Mouse (Mus musculus) heart, embryonic 15.5 days (tissue): Measurements from ENCODE around the gene Atg5. TPM values are rescaled to one million over a fixed set of nuclear protein-coding genes. Genes with fewer than 3 reads are reported as not detected.
A peak's percentile ranks its signal among the peaks of the same experiment; 100 is the strongest.
"Not testable (repeated sequence)": the region's sequence is repeated elsewhere in the genome, so short reads cannot be mapped to it uniquely, and the experiment has no call there.

ENCODE experiments used
- ATAC-seq: fragments of 200-750 bp; cut with Nextera tagmentation; replicated peaks from 2 replicates; pipeline ENCODE4 v1.8.0; 2017; ENCODE audit warnings: low read depth, moderate TSS enrichment; ENCODE audit not compliant: insufficient number of reproducible peaks, insufficient read depth, low FRiP score
- H3K27ac ChIP-seq: fragments of 300-500 bp; sonication (generic); 2 replicates; pipeline ENCODE4 v1.5.1; 2015; ENCODE audit warnings: mild to moderate bottlenecking, inconsistent platforms
- H3K27me3 ChIP-seq: fragments of 300-500 bp; sonication (generic); 2 replicates; pipeline ENCODE4 v1.6.1; 2015; ENCODE audit warnings: inconsistent platforms
- H3K36me3 ChIP-seq: fragments of 300-500 bp; sonication (generic); 2 replicates; pipeline ENCODE4 v1.6.1; 2015; ENCODE audit warnings: mild to moderate bottlenecking, inconsistent platforms
- H3K4me1 ChIP-seq: fragments of 300-500 bp; sonication (generic); replicated peaks from 2 replicates; pipeline ENCODE4 v1.6.1; 2015; ENCODE audit warnings: inconsistent platforms
- H3K4me2 ChIP-seq: fragments of 300-500 bp; sonication (generic); 2 replicates; pipeline ENCODE4 v1.6.1; 2015; ENCODE audit warnings: inconsistent platforms, mild to moderate bottlenecking, moderate library complexity
- H3K4me3 ChIP-seq: fragments of 300-500 bp; sonication (generic); 2 replicates; pipeline ENCODE4 v1.5.1; 2015; ENCODE audit warnings: mild to moderate bottlenecking, inconsistent platforms
- H3K9ac ChIP-seq: fragments of 300-500 bp; sonication (generic); 2 replicates; pipeline ENCODE4 v1.6.1; 2015; ENCODE audit warnings: mild to moderate bottlenecking, inconsistent platforms
- H3K9me3 ChIP-seq: fragments of 300-500 bp; sonication (generic); replicated peaks from 2 replicates; pipeline ENCODE4 v1.6.1; 2016; ENCODE audit warnings: inconsistent platforms
- WGBS: fragments of 180-500 bp; shearing (Covaris S2); methylation state at CpG from one replicate; pipeline ENCODE4 v1.1.7; 2015; ENCODE audit warnings: mixed read lengths; 5-methylcytosine and 5-hydroxymethylcytosine counted together
- polyA plus RNA-seq: library from polyadenylated mRNA; unstranded; fragments of >200 nt; fragmentation: Nextera tagmentation; extraction: Ambion mirVana; gene quantifications from 2 replicates; pipeline ENCODE4 v1.2.1, GENCODE M21; 2015

Gene Atg5
- polyA plus RNA-seq, 1 experiment from 2014 or later: 23.5 TPM

DNA sequence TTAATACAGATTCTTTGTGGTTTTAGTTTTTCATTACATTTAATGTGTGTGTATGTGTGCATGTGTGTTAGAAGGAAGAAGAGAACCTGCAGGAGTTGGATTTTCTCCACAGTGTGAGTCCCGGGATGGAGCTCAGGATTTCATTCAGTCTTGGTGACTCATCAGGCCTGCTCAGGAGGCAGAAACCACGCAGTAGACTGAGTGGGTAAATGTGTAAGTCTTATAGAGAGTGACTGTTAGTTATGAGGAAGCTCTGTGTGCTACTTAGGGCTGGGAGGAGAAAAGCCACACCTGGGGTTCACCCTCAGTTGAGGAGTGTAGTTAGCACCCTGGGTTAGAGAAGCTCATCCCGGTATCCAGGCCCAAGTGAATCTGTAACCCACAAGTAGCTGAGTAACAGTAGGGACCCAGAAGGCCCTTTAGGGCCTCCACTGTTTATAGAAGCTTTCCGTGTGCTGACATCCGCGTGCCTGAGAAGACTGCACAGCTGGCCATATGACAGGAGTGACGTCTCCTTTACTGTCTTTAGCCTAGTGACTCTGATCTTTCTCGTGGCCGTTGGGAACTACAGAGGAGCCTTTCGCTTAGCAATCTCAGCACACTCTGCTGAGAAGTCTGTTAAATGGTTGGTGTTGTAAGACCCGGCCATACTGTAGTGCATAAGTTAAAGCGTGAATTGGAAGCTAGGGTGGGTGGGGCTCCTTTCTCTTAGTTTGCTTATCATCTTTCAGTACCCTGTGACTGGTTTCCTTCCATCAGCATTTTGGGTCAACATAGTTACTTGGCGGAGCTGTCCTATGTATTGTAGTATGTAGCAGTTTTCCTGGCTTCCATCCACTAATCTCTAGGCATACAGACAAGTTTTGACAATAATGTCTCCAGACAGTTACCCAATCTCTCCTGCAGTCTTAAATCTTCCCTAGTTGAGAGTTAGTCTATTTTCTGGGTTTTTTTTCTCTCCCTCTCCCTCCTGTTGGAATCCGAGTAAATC is 48.4 kb downstream of the Atg5 start:
- H3K4me3 ChIP-seq: no peak overlapping the region
- H3K4me1 ChIP-seq: 0 out of 2 replicates have a peak, but pooled peaks cover 3% of the 10 kb centered on the region
- H3K9ac ChIP-seq: no peak overlapping the region
- H3K9me3 ChIP-seq: no peaks in the 10 kb centered on the region
- H3K27ac ChIP-seq: no peak overlapping the region
- WGBS: 65% methylated on average over 14 of the region's 14 CpGs
- no peak overlapping the region for H3K4me2 ChIP-seq
- no peak for ATAC-seq
- 0 out of 2 replicates have a peak, but pooled peaks cover 3% of the 10 kb centered on the region for H3K36me3 ChIP-seq
- no peaks in the 10 kb centered on the region for H3K27me3 ChIP-seq

DNA sequence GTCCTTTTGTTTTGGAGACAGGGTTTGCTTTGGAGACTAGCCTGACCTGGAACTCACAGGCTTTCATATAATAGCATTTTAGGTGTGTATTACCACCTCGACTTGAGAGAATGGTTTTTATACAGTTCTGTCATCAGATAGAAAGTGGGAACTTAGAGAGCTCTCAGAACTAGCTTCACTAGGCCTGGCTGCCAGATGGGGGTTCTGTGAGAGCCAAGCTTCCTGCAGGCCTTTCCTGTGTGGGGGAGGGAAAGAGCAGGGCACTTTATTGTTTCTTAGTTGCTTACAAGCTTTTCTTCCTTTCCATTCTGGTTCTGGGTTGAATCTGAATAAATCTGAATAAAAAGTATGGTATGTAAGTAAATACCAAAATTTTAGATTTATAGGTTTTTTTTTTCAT is 54.0 kb downstream of the Atg5 start:
- peak overlapping the region; percentile 30; the same call in 1 of the 2 replicates for H3K27ac ChIP-seq
- H3K4me2 ChIP-seq: no peak overlapping the region
- WGBS: 48% methylated on average over 1 of the region's 1 CpGs

DNA sequence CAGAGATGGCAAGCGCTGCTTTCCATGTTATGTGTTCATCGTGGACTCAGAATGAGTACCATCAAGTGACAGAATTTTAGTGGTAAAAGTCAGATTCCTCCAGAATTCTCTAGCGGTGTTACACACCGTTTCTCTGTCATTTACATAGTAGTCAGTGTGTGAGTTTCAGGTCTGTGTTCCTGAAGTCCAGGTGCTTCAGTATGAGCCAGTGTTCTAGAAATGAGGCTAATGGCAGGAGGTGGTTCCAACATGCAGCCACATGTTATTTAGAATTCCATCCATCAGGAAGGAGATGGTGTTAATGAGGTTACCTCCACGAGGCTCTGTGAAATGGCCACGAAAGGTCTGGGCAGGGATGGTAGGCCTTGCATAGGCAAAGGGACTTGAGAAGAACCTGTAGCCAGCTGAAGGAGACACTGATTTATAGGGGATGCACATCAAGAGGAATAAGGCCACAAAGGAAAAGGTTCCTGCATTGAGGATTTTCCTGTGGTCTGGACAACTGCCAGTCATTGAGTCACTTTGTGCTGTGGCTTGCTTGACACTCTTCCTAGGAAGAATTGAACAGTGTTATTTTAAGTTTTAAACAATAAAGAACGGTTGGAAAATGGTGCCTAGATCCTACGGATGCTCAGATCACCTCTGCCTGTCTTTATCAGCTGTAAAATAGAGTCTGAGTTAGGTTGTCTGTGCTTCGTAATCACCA is 55.1 kb downstream of the Atg5 start:
- no peaks in the 10 kb centered on the region for H3K9me3 ChIP-seq
- no peak overlapping the region for H3K27ac ChIP-seq
- no peak overlapping the region for H3K4me3 ChIP-seq
- H3K4me2 ChIP-seq: no peak overlapping the region
- no peaks in the 10 kb centered on the region for H3K27me3 ChIP-seq
- whole genome bisulfite sequencing: 78% methylated on average over 9 of the region's 9 CpGs
- peaks cover 7% of the 10 kb centered on the region for H3K36me3 ChIP-seq
- ATAC-seq: no peak
- no peak overlapping the region for H3K9ac ChIP-seq
- H3K4me1 ChIP-seq: peaks cover 2% of the 10 kb centered on the region; the same call in 1 of the 2 replicates

More for the DNA sequence above, 54.0 kb downstream of the Atg5 start:
- peaks cover 2% of the 10 kb centered on the region; the same call in 1 of the 2 replicates for H3K4me1 ChIP-seq
- no peak overlapping the region for H3K4me3 ChIP-seq
- no peaks in the 10 kb centered on the region for H3K9me3 ChIP-seq
- peaks cover 7% of the 10 kb centered on the region for H3K36me3 ChIP-seq
- H3K27me3 ChIP-seq: no peaks in the 10 kb centered on the region
- H3K9ac ChIP-seq: no peak overlapping the region
- ATAC-seq: no peak

DNA sequence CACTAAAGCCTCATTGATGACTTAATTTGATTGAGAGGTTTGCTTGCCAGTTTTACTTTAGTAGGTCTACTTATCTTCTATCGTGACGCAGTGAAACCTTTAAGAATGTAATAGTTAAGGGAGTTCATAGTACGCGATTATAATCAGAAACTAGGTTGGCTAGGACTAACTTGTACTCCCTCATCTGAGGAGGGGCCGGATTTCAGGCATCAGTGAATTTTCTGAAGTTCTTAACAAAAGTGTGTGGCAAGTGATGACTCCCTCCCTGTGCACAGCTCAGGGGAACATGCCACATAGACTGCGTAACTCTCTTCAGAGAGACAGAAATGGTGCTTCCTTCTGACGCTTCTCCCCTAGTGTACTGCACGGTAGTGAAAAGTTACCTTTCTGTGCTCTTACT is 55.7 kb downstream of the Atg5 start:
- Histone ChIP-seq H3K9ac (no peak overlapping the region), H3K4me3 (no peak overlapping the region), H3K4me1 (peaks cover 2% of the 10 kb centered on the region; the same call in 1 of the 2 replicates), H3K27me3 (no peaks in the 10 kb centered on the region), H3K9me3 (no peaks in the 10 kb centered on the region), H3K4me2 (no peak overlapping the region), H3K36me3 (peaks cover 7% of the 10 kb centered on the region), H3K27ac (no peak overlapping the region)
- 85% methylated on average over 8 of the region's 8 CpGs for WGBS
- ATAC-seq: no peak

DNA sequence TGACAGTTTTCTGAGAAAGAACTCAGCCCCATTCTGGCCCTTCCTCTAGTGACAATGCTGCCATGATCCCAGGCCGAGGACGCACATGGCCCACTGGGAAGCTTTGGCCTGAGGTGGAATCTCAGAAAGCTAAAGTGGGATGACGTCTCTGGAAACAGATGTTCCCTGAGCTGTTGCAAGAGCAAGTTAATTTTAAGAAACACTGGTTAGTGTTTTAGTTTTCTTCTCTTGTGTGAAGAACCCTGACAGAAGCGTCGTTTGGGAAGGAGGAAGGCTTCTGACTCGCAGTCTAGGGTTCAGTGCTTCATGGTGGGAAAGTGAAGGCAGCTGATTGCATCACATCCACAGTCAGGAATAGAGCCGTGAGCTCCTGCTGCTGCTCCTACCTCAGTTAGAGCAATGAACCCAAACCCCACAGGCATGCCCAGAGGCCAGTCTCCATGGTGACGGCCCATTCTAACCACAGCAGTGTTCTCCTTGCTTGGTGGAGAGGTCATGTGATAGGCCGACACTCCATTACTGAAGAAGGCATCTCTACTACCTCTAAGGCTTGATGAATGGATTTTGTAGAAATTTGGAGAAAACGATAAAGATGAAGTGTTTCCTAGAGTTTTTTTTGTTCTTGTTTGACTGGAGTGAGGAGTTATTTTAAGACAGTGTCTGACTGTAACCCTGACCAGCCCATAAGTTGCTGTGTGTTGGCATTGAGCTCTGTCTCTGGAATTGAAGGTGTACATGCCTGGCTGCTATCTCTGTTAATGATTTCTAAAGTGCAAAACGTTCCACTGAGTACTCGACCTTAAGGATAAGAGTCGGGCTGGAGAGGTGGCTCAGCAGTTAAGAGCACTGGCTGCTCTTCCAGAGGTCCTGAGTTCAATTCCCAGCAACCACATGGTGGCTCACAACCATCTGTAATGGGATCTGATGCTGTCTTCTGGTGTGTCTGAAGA is 57.7 kb downstream of the Atg5 start:
- WGBS: 69% methylated on average over 13 of the region's 13 CpGs
- H3K27me3 ChIP-seq: no peaks in the 10 kb centered on the region
- no peak overlapping the region for H3K4me2 ChIP-seq
- no peak overlapping the region for H3K27ac ChIP-seq
- peaks cover 2% of the 10 kb centered on the region; the same call in 1 of the 2 replicates for H3K4me1 ChIP-seq
- no peak overlapping the region for H3K4me3 ChIP-seq
- H3K9me3 ChIP-seq: no peaks in the 10 kb centered on the region
- H3K36me3 ChIP-seq: peaks cover 7% of the 10 kb centered on the region
- H3K9ac ChIP-seq: no peak overlapping the region
- no peak for ATAC-seq

DNA sequence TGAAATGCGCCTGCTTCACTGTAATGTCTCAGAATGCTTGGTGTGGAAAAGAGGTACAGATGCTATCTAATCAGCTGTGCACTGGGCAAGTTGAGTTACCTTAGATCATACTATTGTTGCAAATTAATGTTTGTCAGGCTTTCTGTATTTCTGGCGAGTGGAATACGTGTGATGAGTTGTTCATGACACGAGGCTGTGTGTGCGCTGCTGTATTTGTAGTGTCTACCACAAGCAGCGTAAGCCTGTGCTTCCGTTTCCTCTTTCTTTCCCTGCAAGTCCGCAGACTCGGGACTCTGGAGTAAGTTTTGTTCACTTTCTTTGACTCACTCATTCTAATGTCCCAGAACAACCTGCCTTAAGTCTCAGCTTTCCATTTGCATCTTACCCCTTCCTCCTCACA is 58.9 kb downstream of the Atg5 start:
- Histone ChIP-seq H3K9me3 (no peaks in the 10 kb centered on the region), H3K27ac (no peak overlapping the region)

DNA sequence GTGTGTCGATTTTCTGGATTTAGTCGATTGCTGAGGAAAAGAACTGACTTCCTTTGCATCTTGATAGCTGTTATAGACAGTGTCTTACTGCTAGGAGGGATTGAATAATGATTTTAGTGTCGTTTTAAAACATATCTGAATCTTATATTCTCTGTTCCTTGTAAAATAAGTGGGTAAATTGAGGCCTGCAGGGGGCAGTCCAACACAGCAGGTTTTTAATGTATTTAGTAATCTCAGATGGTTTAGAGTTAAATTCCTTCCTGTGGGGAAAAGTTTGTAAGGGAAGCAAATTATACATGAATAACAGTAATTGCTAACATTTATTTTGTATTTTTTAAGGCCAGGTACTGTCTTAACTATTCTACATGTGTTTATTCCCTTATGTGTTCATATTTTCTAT is 60.2 kb downstream of the Atg5 start:
- H3K4me3 ChIP-seq: no peak overlapping the region
- 59% methylated on average over 3 of the region's 3 CpGs for WGBS
- peaks cover 2% of the 10 kb centered on the region; the same call in 1 of the 2 replicates for H3K4me1 ChIP-seq
- H3K27me3 ChIP-seq: no peaks in the 10 kb centered on the region
- no peak overlapping the region for H3K4me2 ChIP-seq
- H3K36me3 ChIP-seq: peaks cover 4% of the 10 kb centered on the region
- no peak overlapping the region for H3K27ac ChIP-seq
- no peaks in the 10 kb centered on the region for H3K9me3 ChIP-seq
- no peak overlapping the region for H3K9ac ChIP-seq
- ATAC-seq: no peak

More for the DNA sequence above, 58.9 kb downstream of the Atg5 start:
- no peak overlapping the region for H3K9ac ChIP-seq
- ATAC-seq: no peak
- no peaks in the 10 kb centered on the region for H3K27me3 ChIP-seq
- H3K4me2 ChIP-seq: no peak overlapping the region
- 89% methylated on average over 9 of the region's 9 CpGs for WGBS
- no peak overlapping the region for H3K4me3 ChIP-seq
- peaks cover 4% of the 10 kb centered on the region for H3K36me3 ChIP-seq
- H3K4me1 ChIP-seq: peaks cover 2% of the 10 kb centered on the region; the same call in 1 of the 2 replicates

DNA sequence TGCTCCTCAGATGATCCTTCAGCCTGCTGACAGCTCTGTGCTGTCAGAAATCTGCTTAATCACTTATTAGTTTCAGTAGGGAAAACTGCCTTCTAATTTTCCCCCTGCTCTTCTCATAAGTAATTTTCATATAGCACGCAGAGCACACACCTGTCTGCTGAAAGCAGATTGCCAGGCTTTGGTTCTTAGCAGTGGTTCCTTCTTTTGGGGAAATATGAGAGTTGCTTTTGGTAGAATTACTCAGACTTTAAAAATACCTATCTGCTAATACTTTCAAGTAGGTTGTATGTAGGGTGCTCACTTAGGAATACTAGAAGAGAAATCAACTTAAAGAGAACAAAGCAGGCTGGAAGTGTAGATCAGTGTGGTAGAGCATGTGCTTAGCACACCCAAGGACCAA is 62.6 kb downstream of the Atg5 start:
- 93% methylated on average over 1 of the region's 1 CpGs for WGBS
- Histone ChIP-seq H3K36me3 (peaks cover 3% of the 10 kb centered on the region), H3K27me3 (no peaks in the 10 kb centered on the region), H3K9me3 (no peaks in the 10 kb centered on the region), H3K27ac (no peak overlapping the region), H3K9ac (no peak overlapping the region), H3K4me3 (no peak overlapping the region), H3K4me1 (peaks cover 2% of the 10 kb centered on the region; the same call in 1 of the 2 replicates), H3K4me2 (no peak overlapping the region)
- no peak for ATAC-seq

DNA sequence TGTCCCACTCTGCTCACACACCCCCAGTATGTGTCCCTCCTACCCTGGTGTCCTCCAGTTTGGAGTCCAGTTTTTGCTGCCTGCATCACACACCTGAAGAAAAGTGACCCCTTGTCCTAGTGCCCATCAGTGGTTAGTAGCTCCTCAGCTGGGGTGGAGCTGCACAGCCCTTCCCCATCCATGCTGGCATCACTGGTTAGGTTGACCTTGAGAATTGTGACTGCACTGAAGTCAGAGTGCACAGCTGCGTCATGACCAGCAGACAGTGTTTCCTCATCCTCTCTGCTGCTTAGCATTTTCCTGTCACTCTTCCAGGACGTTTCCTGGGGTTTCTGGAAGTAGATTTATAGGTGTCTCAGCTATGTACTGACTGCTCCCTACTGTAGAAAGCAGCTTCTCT is 63.3 kb downstream of the Atg5 start:
- WGBS: 50% methylated on average over 2 of the region's 2 CpGs
- Histone ChIP-seq H3K27me3 (no peaks in the 10 kb centered on the region), H3K9me3 (no peaks in the 10 kb centered on the region), H3K27ac (no peak overlapping the region), H3K36me3 (0 out of 2 replicates have a peak, but pooled peaks cover 8% of the 10 kb centered on the region), H3K4me2 (no peak overlapping the region), H3K4me3 (no peak overlapping the region), H3K9ac (no peak overlapping the region), H3K4me1 (no peaks in the 10 kb centered on the region)
- no peak for ATAC-seq

DNA sequence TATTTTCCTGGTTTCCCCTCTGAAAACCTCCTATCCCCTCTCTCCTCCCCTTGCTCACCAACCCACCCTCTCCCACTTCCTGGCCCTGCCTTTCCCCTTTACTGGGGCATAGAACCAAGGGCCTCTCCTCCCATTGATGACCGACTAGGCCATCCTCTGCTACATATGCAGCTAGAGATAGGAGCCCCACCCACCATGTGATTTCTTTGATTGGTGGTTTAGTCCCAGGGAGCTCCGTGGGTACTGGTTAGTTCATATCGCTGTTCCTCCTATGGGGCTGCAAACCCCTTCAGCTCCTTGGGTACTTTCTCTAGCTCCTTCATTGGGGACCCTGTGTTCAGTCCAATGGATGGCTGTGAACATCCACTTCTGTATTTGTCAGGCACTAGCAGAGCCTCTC is 64.5 kb downstream of the Atg5 start:
- not testable (repeated sequence) for H3K4me1 ChIP-seq, H3K9me3 ChIP-seq, H3K4me2 ChIP-seq, H3K27ac ChIP-seq, H3K27me3 ChIP-seq, H3K36me3 ChIP-seq, H3K4me3 ChIP-seq, ATAC-seq, H3K9ac ChIP-seq
- 82% methylated on average over 3 of the region's 3 CpGs for WGBS
